Mouse (Mus musculus) c-Kit-positive CD71-positive TER-119-positive erythroid progenitor cells, embryonic 14.5 days (primary cell): ENCODE measurements around the gene Prl2c5.
"Not testable (repeated sequence)": the region's sequence is repeated elsewhere in the genome, so short reads cannot be mapped to it uniquely, and the experiment has no call there.

Experiments used
- DNase-seq: peaks from one replicate; pipeline ENCODE4 v3.0.0-alpha.2; 2013; ENCODE audit warnings: low spot score

Gene Prl2c5

GRCm38 (mm10) chr13:13182415-13182814 lies at the start of gene Prl2c5:
Prl2c5 (plus strand) TSS chr13:13182715.
- DNase-seq: not testable (repeated sequence)

DNA sequence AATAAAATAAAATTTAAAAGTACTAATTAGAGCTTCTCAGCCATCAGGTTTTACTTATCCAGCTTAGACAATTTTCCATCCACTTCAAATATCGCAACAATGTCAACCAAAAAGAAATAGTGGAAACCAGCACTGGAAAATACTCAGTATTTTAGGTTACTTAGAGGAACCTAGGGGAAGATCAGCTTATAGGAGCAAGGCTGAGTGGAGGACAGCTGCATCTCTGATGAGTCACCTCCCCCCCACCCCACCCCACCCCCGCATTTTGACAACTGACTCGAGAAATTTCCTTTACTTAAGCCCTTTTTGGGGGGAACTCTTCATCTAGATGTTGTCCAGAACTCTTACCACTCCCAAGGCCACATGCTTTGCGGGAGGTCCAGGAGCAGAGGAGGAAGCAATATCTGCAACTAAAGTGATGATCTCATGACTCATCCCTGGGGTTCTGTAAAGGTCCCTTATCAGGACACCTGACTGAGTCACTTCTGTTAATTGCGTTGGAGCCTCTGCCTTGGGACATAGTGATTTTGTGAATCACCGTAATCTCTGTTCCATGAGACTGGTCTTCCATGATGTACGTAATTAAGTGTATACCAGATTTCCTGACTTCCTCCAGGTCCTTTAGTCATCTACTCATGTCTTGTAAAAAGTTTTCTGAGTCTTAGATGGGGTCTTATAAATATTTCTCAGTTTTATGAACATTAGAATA lies 19.6 kb upstream of the Prl2c5 start:
- DNase-seq: not testable (repeated sequence)

GRCm38 (mm10) chr13:13168631-13169030 lies 13.9 kb upstream of the Prl2c5 start:
- not testable (repeated sequence) for DNase-seq

DNA sequence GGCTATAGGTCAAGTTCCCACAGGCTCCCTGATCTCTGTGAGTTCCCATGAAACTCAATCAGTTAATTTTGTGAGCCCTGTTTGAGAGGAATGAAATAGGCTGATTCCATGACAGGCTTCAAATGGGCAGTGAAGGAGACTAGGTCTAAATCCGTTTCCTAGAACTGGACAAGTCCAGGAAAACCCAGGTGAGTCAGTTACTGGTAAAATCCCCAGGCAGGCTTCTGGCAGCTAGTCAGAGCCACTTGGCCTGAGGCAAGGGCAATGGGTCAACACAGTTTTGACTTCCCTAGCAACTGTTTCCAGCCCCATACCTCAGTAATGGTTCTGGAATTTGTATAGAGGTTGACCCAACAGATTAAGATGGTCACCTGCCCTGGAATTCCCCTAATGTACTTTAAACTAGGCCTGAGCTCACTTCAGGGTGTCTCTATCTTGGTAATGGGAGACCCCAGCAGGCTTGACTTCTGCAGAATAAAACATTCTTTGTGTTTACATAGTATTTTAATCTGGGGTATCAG lies 8.8 kb upstream of the Prl2c5 start:
- DNase-seq: not testable (repeated sequence)

GRCm38 (mm10) chr13:13175736-13176135 lies 6.8 kb upstream of the Prl2c5 start:
- not testable (repeated sequence) for DNase-seq

GRCm38 (mm10) chr13:13211168-13211567 lies 28.7 kb downstream of the Prl2c5 start:
- DNase-seq: not testable (repeated sequence)

GRCm38 (mm10) chr13:13216363-13216762 lies 33.8 kb downstream of the Prl2c5 start:
- DNase-seq: not testable (repeated sequence)

- DNase-seq: not testable (repeated sequence)
These were observed 37.7 kb downstream of the Prl2c5 start for GRCm38 (mm10) chr13:13220231-13220630.

- DNase-seq: peak; percentile 3
These were observed 54.9 kb downstream of the Prl2c5 start for GRCm38 (mm10) chr13:13237456-13237855.
